Mouse (Mus musculus) lung, postnatal 4 days (tissue): ENCODE results near the gene Oprd1.

Experiments
- DNase-seq, 2 experiments: peaks; one replicate each; pipeline ENCODE4 v3.0.0; 2021

Gene Oprd1

DNA sequence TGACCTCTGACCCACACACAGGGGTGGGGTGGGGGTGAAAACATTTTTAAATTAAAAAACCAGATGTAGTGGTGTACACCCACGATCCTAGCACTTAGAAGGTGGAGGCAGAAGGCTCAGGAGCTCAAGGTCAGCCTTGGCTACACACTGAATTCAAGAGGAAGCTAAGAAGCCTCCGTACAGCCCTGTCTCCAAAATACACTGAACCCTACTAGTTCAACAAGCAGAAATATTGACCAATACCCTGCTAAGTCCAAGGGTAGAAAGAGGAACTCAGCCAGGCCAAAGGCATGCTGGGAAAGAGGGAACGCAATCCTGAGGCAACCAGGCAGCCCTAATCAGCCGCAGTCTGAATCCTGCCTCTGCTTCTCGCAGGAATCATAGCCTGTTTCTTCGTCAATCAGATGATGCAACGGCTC is 66.0 kb downstream of the Oprd1 start:
- peak in 1 of 2 experiments; percentile 47 for DNase-seq

DNA sequence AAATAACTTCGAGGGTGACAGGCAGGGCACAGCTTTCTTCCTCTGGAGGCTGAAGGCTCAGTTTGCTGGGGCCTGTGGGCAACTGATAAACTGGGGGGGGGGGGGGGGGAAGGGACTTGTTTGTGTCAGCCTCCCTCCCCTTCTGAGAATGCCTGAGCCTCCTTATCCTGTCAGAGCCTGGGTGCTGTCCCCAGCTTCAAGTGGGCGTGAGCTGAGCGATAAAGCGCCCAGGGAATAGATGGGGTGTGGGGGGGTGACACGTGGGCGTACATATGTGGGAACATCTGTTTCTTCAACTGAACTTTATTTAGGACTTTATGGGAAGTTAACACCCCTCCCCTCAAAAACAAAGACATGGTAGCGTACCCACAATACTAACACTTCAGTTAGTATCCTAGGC is 66.8 kb downstream of the Oprd1 start:
- no peak for DNase-seq

- DNase-seq, result peak; percentile 65 to 82
Measured at GRCm38 (mm10) chr4:132076480-132077405, 67.5 kb downstream of the Oprd1 start.

GRCm38 (mm10) chr4:132075796-132076195 is 68.5 kb downstream of the Oprd1 start:
- DNase-seq, result no peak

- peak; percentile 99 for DNase-seq
Measured at GRCm38 (mm10) chr4:132074933-132075769, 69.1 kb downstream of the Oprd1 start, which contains the start of gene Epb41. Gene Epb41, minus strand, starts transcription at chr4:132075321.

DNA sequence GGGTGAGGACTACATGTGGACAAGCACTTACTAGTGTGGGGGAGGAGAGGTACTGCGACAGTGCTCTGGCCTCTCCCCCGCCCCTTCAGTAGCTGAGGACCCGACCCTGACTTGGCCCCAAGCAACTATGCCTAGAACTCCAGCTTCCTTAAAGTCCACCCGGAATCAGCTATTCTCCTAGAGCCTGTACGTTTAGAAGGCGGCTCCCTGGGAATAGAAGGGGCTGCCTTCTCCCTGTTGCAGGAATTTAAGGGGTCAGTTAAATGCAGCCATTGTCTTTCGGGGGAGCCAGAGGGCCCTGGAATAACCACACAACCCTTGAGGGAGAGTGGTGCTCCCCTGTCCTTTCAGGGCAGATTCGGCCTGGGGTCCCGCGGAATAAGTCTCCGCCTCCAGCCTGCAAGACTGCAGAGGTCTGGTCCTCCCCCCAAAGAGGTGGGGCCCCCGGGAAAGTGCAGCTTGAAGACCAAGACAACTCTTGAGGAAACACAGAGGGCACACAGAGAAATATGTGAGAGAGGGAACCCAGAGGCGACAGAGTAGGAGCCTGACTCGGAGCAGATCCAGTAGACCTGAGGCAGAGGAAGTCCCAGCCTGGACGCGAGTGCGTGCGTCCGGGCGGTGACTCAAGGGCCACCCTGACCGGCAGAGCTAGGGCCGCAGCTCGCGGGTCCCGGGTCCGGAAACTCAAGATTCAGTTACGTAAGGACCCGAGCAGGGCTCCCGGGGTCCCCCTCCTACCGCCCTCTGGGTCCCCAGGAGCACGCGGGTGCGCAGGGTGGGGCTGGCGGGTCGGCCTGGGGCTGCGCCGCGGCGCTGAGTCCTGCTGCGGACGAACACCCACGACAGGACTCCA is 70.0 kb downstream of the Oprd1 start, which contains the start of gene Gm10300:
TSS of gene Gm10300 (plus strand) at position 621 of the 856 bp plus-strand sequence.
- peak; percentile 63 to 67 for DNase-seq

- no peak for DNase-seq
Measured at GRCm38 (mm10) chr4:132072946-132073345, 71.3 kb downstream of the Oprd1 start.

GRCm38 (mm10) chr4:132072156-132072555 is 72.1 kb downstream of the Oprd1 start:
- DNase-seq, result no peak

DNA sequence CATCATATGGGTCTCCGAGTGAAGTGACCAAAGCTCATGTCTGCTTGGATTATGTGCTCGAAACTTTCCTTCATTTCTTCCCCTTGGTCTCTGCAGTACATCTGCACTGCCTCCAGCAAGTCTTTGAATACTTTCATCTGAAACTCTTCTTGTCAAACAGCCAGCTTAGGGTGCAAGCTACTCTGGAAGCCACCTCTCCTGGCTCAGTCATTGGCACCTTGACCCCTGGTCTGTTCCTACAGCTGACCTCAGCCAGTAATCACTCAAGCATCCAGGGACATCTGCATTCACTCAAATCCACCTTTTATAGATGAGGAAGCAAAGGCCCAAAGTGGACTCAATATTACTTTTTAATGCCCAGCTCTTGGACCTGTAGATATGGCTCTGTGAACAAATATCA is 72.6 kb downstream of the Oprd1 start:
- DNase-seq, result no peak

DNA sequence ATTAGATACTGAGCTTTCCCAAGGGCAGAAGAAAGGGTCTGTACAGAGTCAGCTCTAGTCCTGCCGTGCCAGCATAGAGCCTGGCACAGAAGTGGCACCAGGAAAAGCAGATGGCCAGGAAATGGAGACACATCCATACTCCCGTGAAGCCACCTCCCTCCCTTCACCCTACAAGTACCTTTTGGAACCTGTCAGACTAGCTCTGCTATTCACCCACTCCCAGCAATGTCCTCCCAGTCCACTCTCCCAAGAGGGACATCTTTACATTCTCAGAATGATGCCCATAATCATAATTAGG is 76.4 kb downstream of the Oprd1 start:
- DNase-seq, result no peak

DNA sequence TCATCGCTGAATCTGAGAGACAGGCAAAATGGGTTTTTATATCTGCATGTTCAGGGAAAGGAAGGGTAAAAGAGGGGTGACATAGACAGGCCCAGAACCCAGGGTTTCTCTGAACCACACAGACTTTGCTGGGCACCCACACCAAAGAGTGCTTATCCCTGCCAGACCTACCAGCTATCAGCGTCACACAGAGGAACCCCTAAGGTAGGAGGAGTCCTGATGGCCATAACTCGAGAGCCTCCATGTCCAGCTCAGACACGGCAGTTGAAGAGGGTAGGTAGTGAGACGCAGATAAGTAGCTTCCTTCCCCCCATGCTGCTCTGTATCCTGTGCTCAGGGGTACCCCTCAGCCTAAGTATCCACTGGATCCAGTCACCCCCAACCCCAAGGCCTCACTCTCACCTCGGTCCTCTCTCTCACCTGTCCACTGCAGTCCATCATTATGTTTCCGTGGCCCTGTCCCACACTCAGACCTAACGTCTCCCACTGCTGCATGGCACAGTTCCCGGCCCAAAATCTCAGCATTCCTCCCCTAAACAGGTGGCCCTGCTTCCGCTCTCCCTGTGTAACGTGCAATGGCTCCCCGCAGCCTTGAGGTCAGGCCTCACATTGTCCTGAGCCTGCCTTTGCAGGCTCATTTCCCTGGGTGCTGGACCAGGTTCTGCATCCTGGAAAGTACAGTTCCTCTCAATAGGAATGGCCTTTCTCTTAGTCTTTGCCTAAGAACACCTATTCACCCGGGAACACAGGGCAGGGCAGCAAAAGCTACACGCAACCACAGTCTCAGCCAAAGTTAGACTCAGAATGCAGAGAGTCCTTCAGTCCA is 77.0 kb downstream of the Oprd1 start:
- no peak for DNase-seq

GRCm38 (mm10) chr4:132066101-132066773 is 78.0 kb downstream of the Oprd1 start:
- DNase-seq, result peak; percentile 40 to 51

DNA sequence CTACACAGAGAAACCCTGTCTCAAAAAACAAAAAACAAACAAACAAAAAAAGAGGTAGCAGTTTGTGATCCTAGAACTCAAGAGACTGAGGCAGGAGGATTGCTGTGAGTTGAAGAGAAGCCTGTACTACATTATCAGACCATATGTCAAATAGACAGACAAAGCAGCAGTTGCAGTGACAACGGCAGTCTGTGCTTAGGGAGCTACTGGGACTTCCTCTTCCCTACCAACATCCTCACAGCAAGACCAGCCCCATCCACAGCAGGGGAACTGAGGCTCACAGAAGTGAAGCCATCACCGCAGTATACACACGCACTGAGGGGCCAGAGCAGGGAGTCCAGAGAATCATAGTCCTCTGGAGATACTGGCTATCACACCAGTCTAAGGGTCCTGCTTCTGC is 78.7 kb downstream of the Oprd1 start:
- no peak for DNase-seq

GRCm38 (mm10) chr4:132064550-132064949 is 79.7 kb downstream of the Oprd1 start:
- no peak for DNase-seq

DNA sequence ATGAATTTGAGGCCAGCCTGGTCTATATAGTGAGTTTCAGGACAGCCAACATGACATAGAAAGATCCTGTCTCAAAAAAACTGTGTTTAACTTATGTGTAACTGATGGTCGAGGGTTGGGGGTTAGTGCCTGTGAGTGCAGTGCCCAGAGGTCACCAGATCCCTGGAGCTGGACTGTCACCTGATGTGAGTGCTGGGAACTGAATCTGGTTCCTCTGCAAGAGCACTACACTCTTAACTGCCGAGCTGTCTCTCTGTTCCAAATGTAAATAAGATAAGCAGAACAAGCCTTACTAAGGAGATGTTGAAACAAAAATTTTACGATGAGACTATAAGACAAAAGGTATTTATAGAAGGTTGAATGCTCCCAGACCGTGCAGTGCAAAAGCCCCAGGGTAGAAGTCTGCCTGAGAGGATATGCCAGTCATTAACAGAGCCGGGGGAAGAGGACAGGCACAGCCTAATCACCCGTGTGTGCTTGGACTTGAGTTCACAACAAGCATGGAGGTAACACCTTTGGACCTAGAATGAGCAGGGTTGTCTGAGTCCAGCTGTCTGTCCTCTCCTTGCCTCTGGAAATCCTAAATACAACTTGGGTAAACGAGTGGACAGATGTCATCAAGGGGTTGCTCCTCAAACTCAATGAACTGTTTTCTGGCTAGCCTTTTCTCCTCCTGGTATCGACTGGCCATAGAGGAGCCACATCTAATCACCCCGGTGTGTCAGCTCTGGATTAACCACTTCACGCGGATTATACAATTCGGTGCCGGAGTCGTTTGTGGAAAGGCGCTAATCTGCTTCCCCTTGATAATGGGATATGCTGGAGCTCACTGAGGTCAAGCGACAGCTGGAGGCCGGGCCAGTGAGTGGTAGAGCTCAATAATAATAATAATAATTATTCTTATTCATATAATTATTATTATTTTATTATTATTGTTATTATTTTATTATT is 81.1 kb downstream of the Oprd1 start:
- DNase-seq, result no peak

DNA sequence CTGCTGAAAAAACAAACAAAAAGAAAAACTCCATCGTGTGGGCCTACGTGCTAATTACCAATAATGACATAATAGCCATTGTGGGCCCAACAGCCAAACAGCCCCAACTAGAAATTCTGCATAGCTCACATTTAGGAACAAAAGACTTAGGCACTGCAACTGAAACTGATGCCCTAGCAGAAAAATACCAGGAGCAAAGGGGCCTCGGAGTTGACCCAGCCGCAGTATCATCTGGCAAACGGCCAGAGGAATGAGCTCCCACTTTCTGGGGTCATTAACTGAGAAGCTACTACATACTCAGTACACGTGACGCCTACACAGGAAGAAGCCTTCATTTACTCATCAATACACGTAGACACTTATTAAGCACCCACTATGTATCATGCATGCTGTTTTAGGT is 82.0 kb downstream of the Oprd1 start:
- no peak for DNase-seq
